Mouse (Mus musculus) hindbrain, embryonic 13.5 days (tissue): ENCODE measurements around the gene Ndfip2. TPM values are rescaled to one million over a fixed set of nuclear protein-coding genes. Genes with fewer than 3 reads are reported as not detected.

Experiments
- ATAC-seq: fragments of 200-750 bp; cut with Nextera tagmentation; 2 replicates; pipeline ENCODE4 v1.8.0; 2017; ENCODE audit warnings: moderate TSS enrichment; ENCODE audit not compliant: low FRiP score
- H3K27ac ChIP-seq: fragments of 300-500 bp; sonication (generic); 2 replicates; pipeline ENCODE4 v1.5.1; 2015; ENCODE audit warnings: inconsistent platforms, mild to moderate bottlenecking, moderate library complexity
- H3K27me3 ChIP-seq: fragments of 300-500 bp; sonication (generic); 2 replicates; pipeline ENCODE4 v1.6.1; 2015; ENCODE audit warnings: mild to moderate bottlenecking, inconsistent platforms
- H3K36me3 ChIP-seq: fragments of 300-500 bp; sonication (generic); 2 replicates; pipeline ENCODE4 v1.6.1; 2015; ENCODE audit warnings: mild to moderate bottlenecking, inconsistent platforms
- H3K4me1 ChIP-seq: fragments of 300-500 bp; sonication (generic); replicated peaks from 2 replicates; pipeline ENCODE4 v1.6.1; 2015; ENCODE audit warnings: inconsistent platforms
- H3K4me2 ChIP-seq: fragments of 300-500 bp; sonication (generic); 2 replicates; pipeline ENCODE4 v1.6.1; 2015; ENCODE audit warnings: inconsistent platforms, mild to moderate bottlenecking, moderate library complexity
- H3K4me3 ChIP-seq: fragments of 300-500 bp; sonication (generic); 2 replicates; pipeline ENCODE4 v1.5.1; 2015; ENCODE audit warnings: mild to moderate bottlenecking, inconsistent platforms
- H3K9ac ChIP-seq: fragments of 300-500 bp; sonication (generic); 2 replicates; pipeline ENCODE4 v1.6.1; 2015; ENCODE audit warnings: mild to moderate bottlenecking, inconsistent platforms
- H3K9me3 ChIP-seq: fragments of 300-500 bp; sonication (generic); 2 replicates; pipeline ENCODE4 v1.6.1; 2016; ENCODE audit warnings: inconsistent platforms
- WGBS: fragments of 180-500 bp; shearing (Covaris S2); methylation state at CpG from one replicate; pipeline ENCODE4 v1.1.7; 2015; 5-methylcytosine and 5-hydroxymethylcytosine counted together
- polyA plus RNA-seq: library from polyadenylated mRNA; unstranded; fragments of >200 nt; fragmentation: Nextera tagmentation; extraction: Ambion mirVana; gene quantifications from 2 replicates; pipeline ENCODE4 v1.2.1, GENCODE M21; 2015

Gene Ndfip2
- polyA plus RNA-seq = 96.0 and 98.9 TPM in 2 replicates

DNA sequence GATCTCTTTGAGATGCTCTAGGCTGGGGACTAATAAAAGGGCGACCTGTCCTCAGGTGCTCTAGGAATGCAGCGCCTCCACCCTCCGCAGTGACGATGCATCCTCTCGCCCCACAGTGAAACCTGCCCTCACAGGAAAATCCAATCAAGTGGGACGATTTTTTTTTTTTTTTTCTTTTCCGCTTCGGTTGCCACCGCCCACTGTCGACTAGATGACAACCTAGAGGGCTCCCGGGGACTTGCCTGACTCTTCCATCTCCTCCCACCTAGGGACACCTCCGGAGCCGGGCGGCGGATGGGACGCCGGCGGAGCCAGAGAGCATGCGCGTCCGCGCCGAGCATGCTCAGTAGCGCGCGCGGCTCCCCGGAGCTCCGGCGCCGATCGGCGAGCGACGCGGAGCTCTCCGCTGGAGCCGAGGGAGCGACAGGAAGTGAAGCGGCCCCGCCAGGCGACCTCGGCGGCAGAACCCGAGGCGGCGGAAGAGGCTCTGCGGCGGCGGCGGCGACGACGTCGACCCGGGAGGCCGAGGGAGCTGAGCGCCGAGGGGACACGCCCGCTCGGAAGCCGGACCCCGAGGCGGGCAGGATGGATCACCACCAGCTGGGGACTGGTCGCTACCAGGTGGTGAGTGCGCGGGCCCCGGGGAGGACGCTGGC, at the start of gene Ndfip2:
Ndfip2 (plus strand) TSS at position 195 of the 656 bp plus-strand sequence.
- H3K9ac ChIP-seq = peak within 1 kb of the TSS; percentile 95
- H3K36me3 ChIP-seq = no peaks in the 10 kb centered on the region
- ATAC-seq = peak; percentile 98
- peak within 1 kb of the TSS; percentile 87 for H3K4me3 ChIP-seq
- peak within 1 kb of the TSS; percentile 97 for H3K27ac ChIP-seq
- H3K4me1 ChIP-seq = peaks cover 14% of the 10 kb centered on the region
- H3K9me3 ChIP-seq = no peaks in the 10 kb centered on the region
- H3K4me2 ChIP-seq = peak within 1 kb of the TSS; percentile 65
- under 1% methylated on average over 63 of the region's 70 CpGs for WGBS
- H3K27me3 ChIP-seq = no peaks in the 10 kb centered on the region

- no peak overlapping the region for H3K4me3 ChIP-seq
- H3K4me2 ChIP-seq = no peak overlapping the region
- no peaks in the 10 kb centered on the region for H3K4me1 ChIP-seq
- H3K9me3 ChIP-seq = no peaks in the 10 kb centered on the region
- no peak overlapping the region for H3K27ac ChIP-seq
- no peaks in the 10 kb centered on the region for H3K36me3 ChIP-seq
- ATAC-seq = no peak
- H3K9ac ChIP-seq = no peak overlapping the region
- 88% methylated on average over 9 of the region's 9 CpGs for WGBS
- no peaks in the 10 kb centered on the region for H3K27me3 ChIP-seq
Observed at GRCm38 (mm10) chr14:105219525-105220376, 38.6 kb upstream of the Ndfip2 start.

- WGBS = 92% methylated on average over 4 of the region's 4 CpGs
- H3K4me1 ChIP-seq = no peaks in the 10 kb centered on the region
- no peak overlapping the region for H3K4me2 ChIP-seq
- H3K9me3 ChIP-seq = no peaks in the 10 kb centered on the region
- ATAC-seq = no peak
- H3K4me3 ChIP-seq = no peak overlapping the region
- no peak overlapping the region for H3K9ac ChIP-seq
- H3K36me3 ChIP-seq = no peaks in the 10 kb centered on the region
- H3K27ac ChIP-seq = no peak overlapping the region
- H3K27me3 ChIP-seq = no peaks in the 10 kb centered on the region
Observed at GRCm38 (mm10) chr14:105222240-105222639, 36.1 kb upstream of the Ndfip2 start.

- no peaks in the 10 kb centered on the region for H3K9me3 ChIP-seq
- no peak overlapping the region for H3K4me3 ChIP-seq
- WGBS = 91% methylated on average over 4 of the region's 4 CpGs
- H3K4me1 ChIP-seq = no peaks in the 10 kb centered on the region
- no peak overlapping the region for H3K4me2 ChIP-seq
- no peak overlapping the region for H3K9ac ChIP-seq
- no peaks in the 10 kb centered on the region for H3K36me3 ChIP-seq
- H3K27ac ChIP-seq = no peak overlapping the region
- no peak for ATAC-seq
- H3K27me3 ChIP-seq = no peaks in the 10 kb centered on the region
Observed at GRCm38 (mm10) chr14:105225790-105226189, 32.6 kb upstream of the Ndfip2 start.

DNA sequence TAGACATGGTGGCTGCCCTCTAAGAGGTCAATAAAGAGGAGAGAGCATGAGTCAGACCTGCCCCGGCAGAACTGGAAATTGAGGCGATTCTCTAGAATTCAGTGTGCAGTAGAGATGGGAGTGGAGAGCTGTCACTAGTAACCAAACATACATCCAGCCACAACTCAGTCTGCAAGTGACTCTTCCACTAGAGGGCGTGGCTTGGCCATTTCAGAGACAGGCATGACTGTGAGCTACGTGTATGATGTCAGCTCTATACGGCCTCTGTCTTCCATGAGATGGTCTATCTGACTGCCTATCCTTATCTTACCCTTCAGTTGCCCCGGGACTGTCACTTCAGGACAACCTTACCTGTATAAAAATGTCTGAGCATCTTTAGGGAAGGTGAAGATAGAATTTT, 26.0 kb upstream of the Ndfip2 start:
- H3K27ac ChIP-seq = no peak overlapping the region
- H3K9me3 ChIP-seq = no peaks in the 10 kb centered on the region
- no peak overlapping the region for H3K4me3 ChIP-seq
- H3K4me2 ChIP-seq = no peak overlapping the region
- WGBS = 54% methylated on average over 6 of the region's 6 CpGs
- no peaks in the 10 kb centered on the region for H3K4me1 ChIP-seq
- no peaks in the 10 kb centered on the region for H3K36me3 ChIP-seq
- no peaks in the 10 kb centered on the region for H3K27me3 ChIP-seq
- H3K9ac ChIP-seq = no peak overlapping the region
- ATAC-seq = no peak

DNA sequence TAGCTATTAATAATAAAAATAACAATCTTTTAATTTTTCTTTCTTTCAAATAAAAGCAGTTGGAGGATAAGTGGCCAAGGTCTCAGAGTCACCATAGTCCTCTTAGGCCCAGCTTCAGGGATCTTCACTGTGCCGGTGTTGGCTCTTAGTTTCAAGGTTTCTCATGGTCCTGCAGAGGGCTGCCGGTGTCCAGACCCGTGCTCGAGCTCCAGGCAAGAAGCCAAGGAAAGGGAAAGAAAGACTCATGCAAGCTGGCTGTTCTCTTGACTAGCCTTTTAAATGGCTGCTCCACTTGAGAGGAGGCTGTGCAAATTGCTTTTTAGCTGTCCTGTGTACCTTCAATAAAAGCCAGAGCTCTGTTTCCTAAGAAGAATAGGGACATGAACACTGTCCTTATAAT, 21.8 kb upstream of the Ndfip2 start:
- Histone ChIP-seq H3K4me1 (no peaks in the 10 kb centered on the region), H3K27me3 (no peaks in the 10 kb centered on the region), H3K4me2 (no peak overlapping the region), H3K36me3 (no peaks in the 10 kb centered on the region), H3K27ac (no peak overlapping the region), H3K9ac (no peak overlapping the region), H3K4me3 (no peak overlapping the region), H3K9me3 (no peaks in the 10 kb centered on the region)
- WGBS = 75% methylated on average over 4 of the region's 4 CpGs
- ATAC-seq = no peak

GRCm38 (mm10) chr14:105237736-105238135, 20.6 kb upstream of the Ndfip2 start:
- ATAC-seq = no peak
- WGBS = 90% methylated on average over 9 of the region's 9 CpGs
- no peak overlapping the region for H3K9ac ChIP-seq
- no peak overlapping the region for H3K4me2 ChIP-seq
- H3K36me3 ChIP-seq = no peaks in the 10 kb centered on the region
- no peaks in the 10 kb centered on the region for H3K9me3 ChIP-seq
- no peaks in the 10 kb centered on the region for H3K27me3 ChIP-seq
- no peak overlapping the region for H3K4me3 ChIP-seq
- no peaks in the 10 kb centered on the region for H3K4me1 ChIP-seq
- H3K27ac ChIP-seq = no peak overlapping the region

DNA sequence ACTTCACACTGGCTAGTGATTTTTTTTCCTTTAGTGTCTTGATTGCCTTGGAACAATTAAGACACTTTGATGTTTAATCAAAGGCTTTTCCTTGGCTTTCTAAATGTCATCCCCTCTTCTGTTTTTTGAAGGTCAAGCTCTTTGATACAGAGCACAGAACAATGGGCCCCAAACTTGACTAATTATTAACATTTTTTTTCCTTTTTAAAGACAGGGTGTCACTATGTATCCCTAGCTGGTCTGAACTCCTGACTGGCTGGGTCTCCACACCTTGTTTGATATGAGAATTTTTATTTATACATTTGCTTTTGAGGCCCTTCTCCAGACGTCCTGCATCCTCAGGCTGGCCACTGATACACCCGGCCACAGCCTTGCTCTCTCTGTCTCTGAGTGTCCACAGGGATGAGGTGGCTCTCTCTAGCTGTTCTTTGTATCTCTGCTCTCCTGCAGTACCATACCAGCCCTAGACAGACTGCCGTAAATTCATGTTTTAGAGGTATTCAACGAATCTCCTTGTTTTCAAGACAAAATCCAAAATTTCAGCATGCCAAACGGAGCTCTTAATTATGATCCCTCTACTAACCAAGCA, 19.8 kb upstream of the Ndfip2 start:
- Histone ChIP-seq H3K36me3 (no peaks in the 10 kb centered on the region), H3K27ac (no peak overlapping the region), H3K4me2 (no peak overlapping the region), H3K9ac (no peak overlapping the region), H3K27me3 (no peaks in the 10 kb centered on the region), H3K4me3 (no peak overlapping the region), H3K9me3 (no peaks in the 10 kb centered on the region), H3K4me1 (no peaks in the 10 kb centered on the region)
- ATAC-seq = no peak
- WGBS = 78% methylated on average over 5 of the region's 5 CpGs

DNA sequence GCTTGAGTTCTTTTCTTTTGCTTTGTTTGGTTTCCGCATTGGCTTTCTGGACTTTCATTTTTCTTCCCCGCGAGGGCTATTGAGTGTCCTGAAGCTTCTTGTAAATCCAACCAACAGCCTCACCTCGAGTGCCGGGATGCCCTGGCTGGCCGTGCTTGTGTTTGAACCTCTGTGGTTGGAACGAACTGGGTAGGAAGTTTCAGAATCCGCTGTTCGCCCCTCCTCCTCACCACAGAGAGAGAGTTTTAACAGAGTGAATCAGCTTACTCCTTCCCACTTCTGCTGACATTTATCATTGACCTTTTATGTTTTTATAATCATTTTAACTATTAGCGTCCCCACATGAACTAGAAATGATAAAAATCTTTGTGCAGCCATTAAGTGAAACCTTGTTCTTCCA, 18.3 kb upstream of the Ndfip2 start:
- Histone ChIP-seq H3K27ac (no peak overlapping the region), H3K4me1 (no peaks in the 10 kb centered on the region), H3K36me3 (no peaks in the 10 kb centered on the region), H3K4me2 (no peak overlapping the region), H3K4me3 (no peak overlapping the region), H3K9me3 (no peaks in the 10 kb centered on the region), H3K27me3 (no peaks in the 10 kb centered on the region), H3K9ac (no peak overlapping the region)
- ATAC-seq = no peak
- WGBS = 81% methylated on average over 10 of the region's 10 CpGs

DNA sequence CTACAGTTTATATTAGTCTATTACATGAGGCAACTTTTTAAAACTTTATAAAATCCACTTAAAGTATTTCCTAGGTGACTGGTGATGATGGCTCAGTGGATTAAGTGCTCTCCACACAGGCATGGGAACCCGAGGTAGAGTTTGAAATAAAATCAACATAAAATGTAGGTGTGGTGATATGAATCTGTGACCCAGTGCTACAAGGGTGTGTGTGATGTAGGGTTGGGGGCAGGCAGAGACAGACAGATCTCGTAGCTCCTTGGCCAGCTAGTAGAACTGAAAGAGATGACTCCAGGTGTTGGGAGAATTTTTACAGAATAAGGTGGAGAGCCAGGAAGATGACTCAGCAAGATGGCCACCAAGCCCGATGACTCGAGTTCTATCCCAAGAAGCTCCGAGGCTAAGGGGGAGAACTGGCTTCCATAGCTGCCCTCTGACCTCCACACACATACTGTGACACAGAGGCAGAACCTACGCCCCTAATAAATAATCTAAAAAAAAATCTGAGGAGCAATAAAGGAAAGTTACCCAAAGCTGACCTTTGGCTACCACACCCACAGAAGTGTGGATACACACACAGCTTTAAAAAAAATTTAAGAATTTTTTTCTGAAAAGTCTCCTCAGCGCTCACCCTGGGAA, 14.4 kb upstream of the Ndfip2 start:
- no peak overlapping the region for H3K9ac ChIP-seq
- H3K4me2 ChIP-seq = no peak overlapping the region
- no peaks in the 10 kb centered on the region for H3K4me1 ChIP-seq
- no peaks in the 10 kb centered on the region for H3K9me3 ChIP-seq
- no peak overlapping the region for H3K27ac ChIP-seq
- 90% methylated on average over 7 of the region's 7 CpGs for WGBS
- no peaks in the 10 kb centered on the region for H3K36me3 ChIP-seq
- no peaks in the 10 kb centered on the region for H3K27me3 ChIP-seq
- no peak overlapping the region for H3K4me3 ChIP-seq
- ATAC-seq = no peak

DNA sequence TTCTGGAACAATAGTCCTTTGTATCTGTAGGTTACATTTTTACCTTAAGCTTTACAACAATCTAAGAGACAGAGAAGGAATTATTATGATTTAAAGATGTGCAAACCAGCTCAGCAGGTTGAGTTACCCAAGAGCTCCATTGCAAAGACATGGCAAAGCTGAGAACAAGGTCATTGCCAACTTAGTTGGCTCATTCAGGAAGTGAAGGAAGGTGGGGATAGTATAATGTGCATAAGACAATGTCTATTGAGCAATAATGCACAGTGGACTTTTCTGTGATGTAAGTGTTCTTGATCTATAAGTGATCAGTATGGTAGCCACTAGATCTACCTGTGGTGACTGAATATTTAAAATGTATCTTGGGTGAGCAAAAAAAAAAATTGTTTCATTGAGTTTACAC, 7.3 kb upstream of the Ndfip2 start:
- no peaks in the 10 kb centered on the region for H3K4me1 ChIP-seq
- H3K4me3 ChIP-seq = no peak overlapping the region
- no peaks in the 10 kb centered on the region for H3K36me3 ChIP-seq
- no peak overlapping the region for H3K27ac ChIP-seq
- no peak overlapping the region for H3K9ac ChIP-seq
- H3K9me3 ChIP-seq = no peaks in the 10 kb centered on the region
- ATAC-seq = no peak
- H3K27me3 ChIP-seq = no peaks in the 10 kb centered on the region
- H3K4me2 ChIP-seq = no peak overlapping the region

GRCm38 (mm10) chr14:105253304-105253703, 5.1 kb upstream of the Ndfip2 start:
- Histone ChIP-seq H3K27me3 (no peaks in the 10 kb centered on the region), H3K9me3 (no peaks in the 10 kb centered on the region), H3K4me1 (no peaks in the 10 kb centered on the region), H3K27ac (no peak overlapping the region), H3K36me3 (no peaks in the 10 kb centered on the region), H3K9ac (no peak overlapping the region), H3K4me2 (no peak overlapping the region), H3K4me3 (no peak overlapping the region)
- ATAC-seq = no peak
- WGBS = 25% methylated on average over 7 of the region's 7 CpGs
